Mouse (Mus musculus) left cerebral cortex, postnatal 4 days (tissue): ENCODE data around the gene Tmem132c. TPM values are rescaled to one million over a fixed set of nuclear protein-coding genes. Genes with fewer than 3 reads are reported as not detected.
"Not testable (repeated sequence)": the region's sequence is repeated elsewhere in the genome, so short reads cannot be mapped to it uniquely, and the experiment has no call there.

ENCODE experiments used
- DNase-seq: peaks from one replicate; pipeline ENCODE4 v3.0.0-alpha.2; 2022
- intact Hi-C: fragments of 180-260 bp; cut with DNase I; formaldehyde crosslinking; loops from one replicate; pipeline ENCODE4 v1.15.1; 2025
- total RNA-seq, 2 experiments: library from RNA; stranded (reverse); gene quantifications; 2 replicates each; pipeline ENCODE4 v1.2.3; 2021

Gene Tmem132c
- total RNA-seq, 2 experiments from 2014 or later, result 10.4 to 11.6 TPM

GRCm38 (mm10) chr5:127336908-127337265 is 95.3 kb downstream of the Tmem132c start:
- no peak for DNase-seq
- intact Hi-C loops, result no loop called here

GRCm38 (mm10) chr5:127339016-127339435 is 97.4 kb downstream of the Tmem132c start:
- DNase-seq, result peak; percentile 50
- intact Hi-C loops, result no loop called here

DNA sequence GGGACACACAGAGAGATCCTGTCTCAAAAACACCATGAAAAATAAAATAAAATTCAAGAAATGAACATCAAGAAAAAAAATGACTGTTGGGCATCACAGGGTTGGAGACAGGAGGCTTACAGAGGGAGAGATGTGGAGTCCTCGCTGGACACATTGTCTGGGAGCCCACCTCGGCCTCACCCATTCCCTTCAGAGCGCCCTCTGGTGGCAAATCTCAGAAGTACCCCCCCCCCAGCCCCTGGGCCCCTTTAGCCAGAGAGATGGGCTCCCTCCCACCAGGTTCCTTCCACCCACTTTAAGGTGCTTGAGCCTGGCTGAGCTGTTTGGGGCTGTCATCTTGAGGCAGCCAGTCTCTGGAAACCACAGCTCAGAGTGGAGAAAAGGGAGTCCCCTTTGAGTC is 99.5 kb downstream of the Tmem132c start:
- intact Hi-C loops, result no loop called here
- DNase-seq, result no peak

DNA sequence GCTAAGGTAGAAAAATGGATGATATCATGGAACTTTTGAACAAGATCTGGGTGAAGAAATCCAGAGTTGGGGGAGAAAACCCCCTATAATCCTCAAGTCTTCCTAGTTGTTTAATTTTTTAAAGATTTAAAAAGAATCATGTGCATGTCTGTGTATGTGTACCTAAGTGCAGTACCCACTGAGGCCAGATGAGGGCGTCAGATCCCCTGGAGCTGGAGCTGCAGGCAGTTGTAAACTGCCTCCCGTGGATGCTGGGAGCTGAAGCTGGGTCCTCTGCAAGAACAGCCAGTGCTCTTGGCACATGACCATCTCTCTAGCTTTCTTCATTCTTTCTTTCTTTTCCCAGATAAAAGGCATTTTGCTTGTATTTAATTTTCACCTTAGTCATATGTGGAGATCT is 103.1 kb downstream of the Tmem132c start:
- DNase-seq, result no peak
- intact Hi-C loops, result no loop called here

DNA sequence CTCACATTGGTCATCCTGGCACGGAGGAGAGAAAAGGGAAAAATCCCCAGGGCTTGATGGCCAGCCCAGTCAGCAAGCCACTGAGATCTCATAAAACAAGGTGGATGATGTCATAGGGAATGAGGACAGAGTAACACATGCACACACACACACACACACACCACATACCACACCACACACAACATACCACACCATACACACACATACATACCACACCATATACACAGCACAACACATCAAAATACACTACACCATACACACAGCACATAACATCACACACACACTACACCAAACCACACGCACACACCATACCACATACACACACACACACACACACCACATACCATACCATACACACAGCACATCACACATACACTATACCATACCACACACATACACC is 104.8 kb downstream of the Tmem132c start:
- intact Hi-C loops, result no loop called here
- DNase-seq, result no peak

- no peak for DNase-seq
Measured at GRCm38 (mm10) chr5:127347053-127347748, 105.6 kb downstream of the Tmem132c start.

DNA sequence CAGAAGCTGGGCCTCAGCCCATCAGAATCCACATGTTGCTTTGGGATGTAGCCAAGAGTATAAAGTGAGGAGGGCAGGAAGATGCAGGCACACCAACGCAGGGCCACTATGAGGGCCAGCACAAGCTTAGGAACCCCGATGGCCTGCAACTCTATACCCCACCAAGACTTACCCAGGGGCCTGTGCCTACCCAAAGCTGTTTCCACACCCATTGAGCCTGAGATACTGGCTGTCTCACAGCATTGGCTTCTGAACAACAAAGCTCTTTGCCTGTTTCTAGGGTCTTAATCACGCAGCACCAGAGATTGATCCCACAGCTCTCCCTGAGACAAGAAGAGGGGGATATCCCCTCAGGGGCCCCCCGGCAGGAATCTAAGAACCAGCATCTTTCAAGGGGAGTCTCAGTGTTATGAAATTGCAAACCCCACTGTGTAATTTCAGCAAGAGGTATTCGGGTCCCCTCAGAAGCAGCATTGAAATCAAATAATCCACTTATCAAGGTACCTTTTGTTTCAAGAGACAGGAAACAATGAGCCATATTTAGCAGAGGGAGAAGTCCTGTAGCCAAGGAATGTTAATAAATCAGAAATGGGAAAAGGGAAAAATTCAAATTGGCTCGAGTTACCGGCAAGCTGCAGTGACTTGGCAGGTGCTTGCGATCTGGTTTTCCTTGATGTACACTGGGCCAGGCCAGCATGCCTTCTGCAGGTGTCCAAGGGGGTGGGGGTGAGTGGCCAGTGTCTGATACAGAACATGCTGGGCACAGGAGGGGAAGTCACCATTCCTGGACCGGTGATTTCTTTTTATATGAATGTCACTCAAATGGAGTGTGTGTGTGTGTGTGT is 107.8 kb downstream of the Tmem132c start:
- intact Hi-C loops, result no loop called here
- no peak for DNase-seq

More at GRCm38 (mm10) chr5:127347053-127347748, 105.6 kb downstream of the Tmem132c start:
- intact Hi-C loops, result no loop called here

GRCm38 (mm10) chr5:127353002-127353401 is 111.4 kb downstream of the Tmem132c start:
- DNase-seq, result no peak
- intact Hi-C loops, result no loop called here

DNA sequence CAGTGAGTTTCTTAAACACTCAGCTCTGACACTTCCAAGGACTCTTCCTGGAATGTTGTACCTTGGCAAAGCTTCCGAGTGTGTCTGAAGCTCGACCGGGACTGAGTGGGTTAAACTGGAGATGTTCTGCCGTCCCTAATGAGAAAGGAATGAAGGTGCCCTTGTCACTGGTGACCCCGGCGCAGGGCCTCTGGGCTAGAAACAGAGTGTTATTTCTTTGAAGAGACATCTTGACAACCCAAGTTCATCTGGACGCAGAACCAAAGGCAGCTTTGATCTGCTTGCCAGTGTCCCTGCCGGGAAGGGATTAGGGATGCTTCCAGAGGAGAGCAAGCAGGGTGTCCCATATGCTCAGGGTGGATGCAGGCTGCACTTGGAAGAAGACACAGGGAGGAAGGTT is 114.2 kb downstream of the Tmem132c start:
- intact Hi-C loops, result no loop called here
- DNase-seq, result peak; percentile 57

- intact Hi-C loops, DNase-seq: not testable (repeated sequence)
Measured at GRCm38 (mm10) chr5:127357878-127358277, 116.3 kb downstream of the Tmem132c start.

DNA sequence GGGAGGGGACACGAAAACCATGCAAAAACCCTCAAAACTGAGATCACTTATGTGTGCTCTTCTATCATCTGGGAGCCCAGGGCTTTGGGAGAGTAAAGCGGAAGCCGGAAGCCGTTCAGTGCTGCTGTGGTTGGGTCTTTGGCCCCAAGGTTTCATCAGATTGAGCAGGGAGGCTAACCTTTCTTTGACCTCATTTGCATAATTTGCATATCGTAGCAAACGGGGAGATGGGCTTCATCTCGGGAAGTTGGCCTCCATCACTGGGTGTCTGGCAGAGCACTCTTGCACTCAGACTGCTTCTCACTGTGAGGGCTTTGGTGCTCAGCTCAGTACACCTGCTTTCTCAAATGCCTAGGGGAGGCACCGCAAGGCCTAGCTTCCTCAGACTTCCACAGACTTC is 119.5 kb downstream of the Tmem132c start:
- DNase-seq, result no peak
- intact Hi-C loops, result no loop called here

DNA sequence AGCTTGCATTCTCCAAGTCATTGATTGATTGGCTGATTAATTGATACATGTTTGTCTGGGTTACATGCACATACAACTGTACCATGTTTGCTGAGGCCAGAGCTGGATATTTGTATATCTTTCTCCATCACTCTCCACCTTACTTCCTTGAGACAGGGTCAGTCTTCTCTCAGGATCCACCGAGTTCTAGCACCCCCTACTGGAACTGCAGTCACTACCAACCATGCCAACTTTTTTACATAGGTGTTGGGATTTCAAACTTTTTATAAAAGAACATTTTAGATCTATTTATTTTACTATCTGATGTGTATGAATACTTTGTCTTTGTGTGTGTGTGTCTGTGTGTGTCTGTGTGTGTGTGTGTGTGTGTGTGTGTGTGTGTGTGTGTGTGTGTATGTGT is 123.5 kb downstream of the Tmem132c start:
- DNase-seq, result no peak
- intact Hi-C loops, result no loop called here

DNA sequence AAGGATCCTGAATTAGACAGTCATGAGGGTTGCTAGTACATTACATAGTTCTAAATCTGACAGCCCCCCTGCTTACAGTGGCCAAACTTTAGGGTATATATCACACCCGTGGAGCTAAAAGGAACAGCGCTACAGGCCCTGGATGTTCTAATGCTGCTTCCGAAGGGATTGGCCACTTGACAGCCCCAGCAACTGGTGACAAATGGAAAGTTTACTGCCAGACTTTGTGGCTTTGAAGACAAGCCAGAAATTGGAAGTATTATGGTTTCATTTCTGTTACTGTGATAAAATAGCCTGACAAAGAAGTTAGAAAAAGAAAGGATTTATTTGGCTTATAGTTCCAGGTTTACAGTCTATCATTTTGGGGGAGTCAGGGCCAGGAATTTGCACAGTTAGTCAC is 126.6 kb downstream of the Tmem132c start:
- DNase-seq, result no peak
- intact Hi-C loops, result no loop called here

DNA sequence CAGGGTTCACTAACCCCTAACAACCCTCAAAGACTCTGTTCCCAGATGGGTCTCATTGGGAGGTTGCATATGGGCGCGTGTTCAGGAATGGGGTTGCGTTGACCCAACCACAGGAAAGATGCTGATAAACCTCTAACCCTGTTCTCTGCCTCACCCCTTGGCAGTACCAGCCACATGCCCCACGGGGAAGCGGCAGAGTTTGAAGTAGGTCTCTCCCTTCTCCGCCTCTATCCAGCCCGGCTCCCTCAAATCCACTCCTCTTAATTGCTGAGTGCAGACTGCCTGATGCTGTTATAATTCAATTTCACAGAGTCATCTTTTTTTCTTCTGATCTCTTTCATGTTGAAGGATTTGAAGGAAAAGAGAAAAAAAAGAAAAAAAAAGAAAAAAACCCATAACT is 128.2 kb downstream of the Tmem132c start:
- intact Hi-C loops, result no loop called here
- no peak for DNase-seq

DNA sequence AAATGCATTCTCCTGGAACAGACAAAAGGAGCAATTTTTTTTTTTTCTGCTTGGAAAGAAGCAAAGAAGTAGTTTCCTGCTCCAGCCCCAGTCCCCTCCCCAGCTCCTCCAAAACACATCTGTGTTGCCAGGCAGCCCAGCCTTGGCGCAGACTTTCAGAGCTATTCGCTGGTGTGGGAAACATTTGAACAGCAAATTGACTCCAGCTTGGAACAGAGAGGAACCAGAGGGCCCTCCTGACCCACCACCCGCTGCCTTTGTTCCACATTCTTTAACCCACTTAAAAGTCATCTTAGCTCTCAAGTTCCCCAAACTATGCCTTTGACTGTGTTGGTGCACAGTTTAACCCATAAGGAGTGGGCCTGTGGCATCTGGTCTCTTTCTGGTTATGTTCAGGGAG is 128.9 kb downstream of the Tmem132c start:
- DNase-seq, result no peak
- intact Hi-C loops, result no loop called here

DNA sequence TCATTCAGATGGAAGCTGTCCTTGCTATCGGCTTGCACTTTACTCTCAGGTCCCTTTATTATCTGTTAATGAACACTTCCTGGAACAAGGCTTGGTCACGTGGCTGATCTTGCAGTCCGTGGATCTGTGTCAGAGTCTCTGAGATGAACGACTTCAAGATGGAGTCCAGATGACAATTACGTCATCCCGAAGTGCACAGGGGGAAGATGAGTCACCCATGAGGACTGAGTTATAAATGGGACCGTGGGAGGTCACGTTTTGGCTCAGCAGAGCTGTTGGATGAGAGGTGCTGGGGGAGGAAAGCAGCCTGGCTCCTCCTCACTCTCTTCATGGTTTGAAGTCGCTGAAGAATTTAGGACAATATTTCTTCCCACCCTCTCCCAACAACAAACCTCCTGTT is 132.6 kb downstream of the Tmem132c start:
- intact Hi-C loops, result no loop called here
- no peak for DNase-seq

- intact Hi-C loops, result no loop called here
- DNase-seq, result no peak
Measured at GRCm38 (mm10) chr5:127375654-127376053, 134.0 kb downstream of the Tmem132c start.

DNA sequence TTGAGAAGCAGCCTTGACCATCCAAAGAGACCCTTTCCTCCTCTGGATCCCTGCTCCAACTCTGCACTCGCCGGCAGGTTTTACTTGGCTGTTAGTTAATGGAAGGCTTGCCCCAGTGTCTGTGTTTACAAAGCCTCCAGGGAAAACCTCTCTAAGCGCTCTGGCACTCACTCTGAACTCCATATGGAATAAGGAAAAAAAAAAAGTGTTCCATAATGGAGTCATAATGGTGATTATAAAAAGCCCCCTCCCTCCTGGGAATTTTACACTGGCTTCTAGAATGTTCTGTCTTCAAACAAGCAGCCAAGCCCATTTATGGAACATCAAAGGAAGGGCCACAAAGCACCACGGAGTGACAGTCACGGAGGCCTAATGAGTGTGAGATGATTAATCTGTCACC is 136.9 kb downstream of the Tmem132c start:
- DNase-seq, result no peak
- intact Hi-C loops, result no loop called here

GRCm38 (mm10) chr5:127379351-127379750 is 137.7 kb downstream of the Tmem132c start:
- no peak for DNase-seq
- intact Hi-C loops, result no loop called here

DNA sequence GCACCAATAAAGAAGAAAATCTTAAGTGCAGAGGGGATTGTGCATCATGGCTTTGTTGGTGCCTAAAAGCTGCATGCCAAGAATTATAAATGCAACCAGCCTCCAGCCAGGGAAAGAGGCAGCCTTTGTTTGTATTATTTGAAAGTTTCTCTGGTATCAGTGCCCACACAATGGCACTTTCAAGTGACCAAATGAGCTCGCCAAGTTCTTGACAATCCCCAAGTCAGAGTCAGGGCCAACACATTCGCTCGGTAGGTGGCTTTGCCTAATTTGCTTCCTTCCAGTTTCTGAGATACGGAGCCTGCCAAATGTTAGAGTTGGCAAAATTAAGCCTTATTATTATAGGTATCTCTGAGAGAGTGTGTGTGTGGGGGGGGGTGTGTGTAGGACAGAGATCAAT is 139.6 kb downstream of the Tmem132c start:
- DNase-seq, result no peak
- intact Hi-C loops, result no loop called here

DNA sequence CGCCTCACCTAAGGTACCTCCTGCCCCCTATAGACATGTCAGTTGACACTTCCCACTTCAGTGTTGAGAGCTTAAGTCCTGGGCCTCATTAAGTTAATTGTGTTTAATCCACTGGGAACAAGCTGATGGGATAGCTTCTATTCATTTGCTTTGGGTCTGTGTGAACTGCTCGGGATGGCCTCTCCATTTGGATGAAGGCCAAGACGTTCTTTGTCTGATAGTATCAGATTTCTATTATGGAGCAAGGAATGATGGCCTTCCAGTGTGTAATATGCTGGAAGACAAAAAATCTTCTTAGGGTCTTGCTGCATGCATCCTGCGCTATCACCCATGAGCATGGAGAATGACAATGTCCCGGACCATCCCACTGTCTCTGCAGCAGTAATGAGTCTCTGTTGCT is 141.0 kb downstream of the Tmem132c start:
- intact Hi-C loops, result no loop called here
- DNase-seq, result no peak

DNA sequence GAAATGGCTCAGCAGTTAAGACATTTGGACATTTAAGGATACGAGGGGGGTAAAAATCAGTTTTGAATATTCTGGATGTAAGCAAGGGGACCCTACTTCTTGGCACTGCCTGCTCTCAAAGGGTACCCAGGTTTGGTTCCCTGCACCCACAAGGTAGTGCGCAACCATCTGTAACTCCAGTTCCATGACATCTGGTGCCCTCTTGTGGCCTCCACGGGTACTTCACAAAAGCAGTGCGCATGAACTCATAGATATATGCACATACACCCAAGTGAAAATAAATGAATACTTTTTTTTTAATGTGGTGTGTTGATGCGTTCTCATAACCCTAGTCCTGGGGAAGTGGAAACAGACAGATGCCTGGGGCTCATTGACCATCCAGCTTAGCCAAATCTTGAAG is 149.6 kb downstream of the Tmem132c start:
- DNase-seq, result no peak
- intact Hi-C loops, result no loop called here
